Mouse (Mus musculus): ENCODE measurements around the gene Vsig8. TPM values are rescaled to one million over a fixed set of nuclear protein-coding genes. Genes with fewer than 3 reads are reported as not detected.

The Vsig8 gene
- polyA plus RNA-seq, 1 experiment from 2014 or later: 0.05 TPM

- no peaks in the 10 kb centered on the region for H3K4me1 ChIP-seq (ENCODE audit: control insufficient read depth, low read depth, low read length)
- no peak overlapping the region for H3K4me2 ChIP-seq (ENCODE audit: low read depth, low read length)
- no peaks in the 10 kb centered on the region for H3K36me3 ChIP-seq (ENCODE audit: control insufficient read depth, insufficient read depth)
- no peak overlapping the region for H3K4me3 ChIP-seq (ENCODE audit: low read depth, low read length)
- H3K27me3 ChIP-seq (ENCODE audit: control insufficient read depth, insufficient read depth, low read depth, low read length): peaks cover 3% of the 10 kb centered on the region; the same call in 1 of the 2 replicates
- ATAC-seq (ENCODE audit: low read depth): no peak
- H3K9ac ChIP-seq (ENCODE audit: low read depth, low read length): no peak overlapping the region
- WGBS (ENCODE audit: insufficient replicate concordance): 56% methylated on average over 6 of the region's 6 CpGs
- no peaks in the 10 kb centered on the region for H3K9me3 ChIP-seq (replicated peaks; ENCODE audit: control insufficient read depth, low read length)
- no peak overlapping the region for H3K27ac ChIP-seq (ENCODE audit: low read length)
These were observed 15.9 kb upstream of the Vsig8 start for GRCm38 (mm10) chr1:172539827-172540226.

GRCm38 (mm10) chr1:172540283-172540820, 15.4 kb upstream of the Vsig8 start:
- no peak overlapping the region for H3K27ac ChIP-seq (ENCODE audit: low read length)
- WGBS (ENCODE audit: insufficient replicate concordance): 55% methylated on average over 11 of the region's 11 CpGs
- no peak for ATAC-seq (ENCODE audit: low read depth)
- no peaks in the 10 kb centered on the region for H3K4me1 ChIP-seq (ENCODE audit: control insufficient read depth, low read depth, low read length)
- no peak overlapping the region for H3K4me2 ChIP-seq (ENCODE audit: low read depth, low read length)
- H3K9ac ChIP-seq (ENCODE audit: low read depth, low read length): no peak overlapping the region
- no peaks in the 10 kb centered on the region for H3K36me3 ChIP-seq (ENCODE audit: control insufficient read depth, insufficient read depth)
- H3K27me3 ChIP-seq (ENCODE audit: control insufficient read depth, insufficient read depth, low read depth, low read length): peaks cover 3% of the 10 kb centered on the region; the same call in 1 of the 2 replicates
- no peaks in the 10 kb centered on the region for H3K9me3 ChIP-seq (replicated peaks; ENCODE audit: control insufficient read depth, low read length)
- H3K4me3 ChIP-seq (ENCODE audit: low read depth, low read length): no peak overlapping the region

DNA sequence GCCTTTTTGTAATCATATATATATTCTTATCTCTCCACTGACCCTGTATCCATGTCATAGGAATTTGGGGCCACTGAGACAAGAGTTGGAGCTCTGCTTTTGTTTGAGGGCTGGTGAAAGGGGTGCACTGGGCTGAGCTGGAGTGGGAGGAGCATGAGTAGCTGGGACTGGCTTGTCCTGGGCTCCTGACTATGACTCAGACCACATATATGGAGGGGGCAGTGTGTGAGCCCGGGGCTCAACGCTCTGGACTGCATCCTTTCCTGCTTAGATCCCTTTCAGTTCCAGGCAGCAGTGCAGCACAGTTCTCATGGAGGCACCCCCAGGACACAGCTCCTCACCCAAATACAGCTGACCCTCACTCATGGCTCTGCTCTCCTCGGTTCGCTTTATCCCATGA, 9.7 kb upstream of the Vsig8 start:
- Histone ChIP-seq H3K27ac (ENCODE audit: low read length) (no peak overlapping the region), H3K9me3 (replicated peaks; ENCODE audit: control insufficient read depth, low read length) (no peaks in the 10 kb centered on the region), H3K27me3 (ENCODE audit: control insufficient read depth, insufficient read depth, low read depth, low read length) (peaks cover 13% of the 10 kb centered on the region), H3K4me3 (ENCODE audit: low read depth, low read length) (no peak overlapping the region), H3K36me3 (ENCODE audit: control insufficient read depth, insufficient read depth) (no peaks in the 10 kb centered on the region), H3K4me1 (ENCODE audit: control insufficient read depth, low read depth, low read length) (peaks cover 3% of the 10 kb centered on the region; the same call in 1 of the 2 replicates), H3K4me2 (ENCODE audit: low read depth, low read length) (no peak overlapping the region), H3K9ac (ENCODE audit: low read depth, low read length) (no peak overlapping the region)
- ATAC-seq (ENCODE audit: low read depth): no peak
- WGBS (ENCODE audit: insufficient replicate concordance): 59% methylated on average over 4 of the region's 4 CpGs

DNA sequence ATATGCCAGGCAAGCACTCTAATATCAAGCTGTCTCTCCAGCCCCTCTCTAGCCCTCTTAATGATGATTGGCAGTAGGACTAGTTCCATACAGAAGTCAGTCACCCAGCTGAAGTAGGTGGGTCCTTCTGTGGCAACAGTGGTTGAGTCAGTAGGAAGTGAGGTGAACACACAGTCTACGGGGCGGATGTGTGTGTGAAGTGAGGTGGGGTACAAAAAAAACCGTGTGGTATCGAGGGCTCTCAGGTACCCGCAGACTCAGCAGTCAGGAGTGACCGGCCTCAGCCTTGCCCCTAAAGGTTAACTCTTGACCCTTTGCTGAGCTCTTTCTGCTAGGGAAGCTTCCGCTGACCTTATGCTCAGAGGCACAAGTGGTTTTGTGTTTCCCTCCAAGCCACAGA, 7.2 kb upstream of the Vsig8 start:
- Histone ChIP-seq H3K9ac (ENCODE audit: low read depth, low read length) (no peak overlapping the region), H3K36me3 (ENCODE audit: control insufficient read depth, insufficient read depth) (no peaks in the 10 kb centered on the region), H3K4me2 (ENCODE audit: low read depth, low read length) (no peak overlapping the region), H3K27me3 (ENCODE audit: control insufficient read depth, insufficient read depth, low read depth, low read length) (peaks cover 11% of the 10 kb centered on the region), H3K4me1 (ENCODE audit: control insufficient read depth, low read depth, low read length) (peaks cover 3% of the 10 kb centered on the region; the same call in 1 of the 2 replicates), H3K4me3 (ENCODE audit: low read depth, low read length) (no peak overlapping the region), H3K27ac (ENCODE audit: low read length) (no peak overlapping the region), H3K9me3 (replicated peaks; ENCODE audit: control insufficient read depth, low read length) (no peaks in the 10 kb centered on the region)
- WGBS (ENCODE audit: insufficient replicate concordance): 15% methylated on average over 7 of the region's 7 CpGs
- ATAC-seq (ENCODE audit: low read depth): peak; percentile 33; the same call in 1 of the 2 replicates

GRCm38 (mm10) chr1:172549314-172549713, 6.4 kb upstream of the Vsig8 start:
- H3K36me3 ChIP-seq (ENCODE audit: control insufficient read depth, insufficient read depth): no peaks in the 10 kb centered on the region
- H3K9me3 ChIP-seq (replicated peaks; ENCODE audit: control insufficient read depth, low read length): no peaks in the 10 kb centered on the region
- H3K27me3 ChIP-seq (ENCODE audit: control insufficient read depth, insufficient read depth, low read depth, low read length): peaks cover 11% of the 10 kb centered on the region
- peak overlapping the region; percentile 48 for H3K4me3 ChIP-seq (ENCODE audit: low read depth, low read length)
- peak overlapping the region; percentile 16; the same call in 1 of the 2 replicates for H3K9ac ChIP-seq (ENCODE audit: low read depth, low read length)
- 12% methylated on average over 2 of the region's 2 CpGs for whole genome bisulfite sequencing (ENCODE audit: insufficient replicate concordance)
- peak overlapping the region; percentile 34; the same call in 1 of the 2 replicates for H3K27ac ChIP-seq (ENCODE audit: low read length)
- ATAC-seq (ENCODE audit: low read depth): no peak
- 0 out of 2 replicates have a peak overlapping the region, but pooled peaks have one; percentile 21 for H3K4me2 ChIP-seq (ENCODE audit: low read depth, low read length)
- H3K4me1 ChIP-seq (ENCODE audit: control insufficient read depth, low read depth, low read length): peaks cover 3% of the 10 kb centered on the region; the same call in 1 of the 2 replicates

DNA sequence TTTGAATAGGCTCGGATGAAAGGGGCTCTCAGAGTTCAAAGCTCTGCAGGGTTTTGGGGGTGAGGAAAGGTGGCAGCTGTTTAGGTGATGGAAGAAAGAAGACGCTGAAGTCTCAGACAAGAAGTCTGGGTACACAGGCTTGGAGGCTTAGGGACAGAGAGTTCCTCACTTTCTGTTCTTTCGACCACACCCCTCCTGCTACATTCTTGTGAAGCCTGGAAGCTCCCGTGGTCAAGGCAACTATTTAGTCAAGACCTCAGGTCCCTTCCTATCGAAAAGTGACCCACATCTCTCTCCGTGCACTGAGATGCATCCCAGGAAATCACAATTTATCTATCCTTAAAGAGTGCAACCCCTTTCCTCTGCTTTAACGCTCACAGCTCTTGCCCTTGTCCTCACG, 6.0 kb upstream of the Vsig8 start:
- peak overlapping the region; percentile 34 for H3K27ac ChIP-seq (ENCODE audit: low read length)
- H3K27me3 ChIP-seq (ENCODE audit: control insufficient read depth, insufficient read depth, low read depth, low read length): peaks cover 11% of the 10 kb centered on the region
- ATAC-seq (ENCODE audit: low read depth): no peak
- no peaks in the 10 kb centered on the region for H3K9me3 ChIP-seq (replicated peaks; ENCODE audit: control insufficient read depth, low read length)
- 5% methylated on average over 8 of the region's 8 CpGs for WGBS (ENCODE audit: insufficient replicate concordance)
- peak overlapping the region; percentile 16; the same call in 1 of the 2 replicates for H3K9ac ChIP-seq (ENCODE audit: low read depth, low read length)
- H3K4me1 ChIP-seq (ENCODE audit: control insufficient read depth, low read depth, low read length): peaks cover 3% of the 10 kb centered on the region; the same call in 1 of the 2 replicates
- peak overlapping the region; percentile 48 for H3K4me3 ChIP-seq (ENCODE audit: low read depth, low read length)
- H3K36me3 ChIP-seq (ENCODE audit: control insufficient read depth, insufficient read depth): no peaks in the 10 kb centered on the region
- H3K4me2 ChIP-seq (ENCODE audit: low read depth, low read length): peak overlapping the region; percentile 21; the same call in 1 of the 2 replicates

- peak overlapping the region; percentile 21; the same call in 1 of the 2 replicates for H3K4me2 ChIP-seq (ENCODE audit: low read depth, low read length)
- H3K9ac ChIP-seq (ENCODE audit: low read depth, low read length): no peak overlapping the region
- no peaks in the 10 kb centered on the region for H3K9me3 ChIP-seq (replicated peaks; ENCODE audit: control insufficient read depth, low read length)
- no peaks in the 10 kb centered on the region for H3K36me3 ChIP-seq (ENCODE audit: control insufficient read depth, insufficient read depth)
- peaks cover 3% of the 10 kb centered on the region; the same call in 1 of the 2 replicates for H3K4me1 ChIP-seq (ENCODE audit: control insufficient read depth, low read depth, low read length)
- peak; percentile 47 for ATAC-seq (ENCODE audit: low read depth)
- H3K27me3 ChIP-seq (ENCODE audit: control insufficient read depth, insufficient read depth, low read depth, low read length): peaks cover 11% of the 10 kb centered on the region
- H3K27ac ChIP-seq (ENCODE audit: low read length): no peak overlapping the region
- H3K4me3 ChIP-seq (ENCODE audit: low read depth, low read length): peak overlapping the region; percentile 48
- WGBS (ENCODE audit: insufficient replicate concordance): 0% methylated on average over 8 of the region's 8 CpGs
These were observed 5.2 kb upstream of the Vsig8 start for GRCm38 (mm10) chr1:172550551-172550951.

- ATAC-seq (ENCODE audit: low read depth): no peak
- no peaks in the 10 kb centered on the region for H3K9me3 ChIP-seq (replicated peaks; ENCODE audit: control insufficient read depth, low read length)
- no peak overlapping the region for H3K9ac ChIP-seq (ENCODE audit: low read depth, low read length)
- no peak overlapping the region for H3K27ac ChIP-seq (ENCODE audit: low read length)
- H3K4me3 ChIP-seq (ENCODE audit: low read depth, low read length): no peak overlapping the region
- no peaks in the 10 kb centered on the region for H3K36me3 ChIP-seq (ENCODE audit: control insufficient read depth, insufficient read depth)
- H3K27me3 ChIP-seq (ENCODE audit: control insufficient read depth, insufficient read depth, low read depth, low read length): peaks cover 11% of the 10 kb centered on the region
- peaks cover 3% of the 10 kb centered on the region; the same call in 1 of the 2 replicates for H3K4me1 ChIP-seq (ENCODE audit: control insufficient read depth, low read depth, low read length)
- no peak overlapping the region for H3K4me2 ChIP-seq (ENCODE audit: low read depth, low read length)
- WGBS (ENCODE audit: insufficient replicate concordance): 40% methylated on average over 7 of the region's 7 CpGs
These were observed 4.7 kb upstream of the Vsig8 start for GRCm38 (mm10) chr1:172551009-172551408.

- H3K27ac ChIP-seq (ENCODE audit: low read length): no peak overlapping the region
- H3K4me3 ChIP-seq (ENCODE audit: low read depth, low read length): no peak overlapping the region
- no peak overlapping the region for H3K9ac ChIP-seq (ENCODE audit: low read depth, low read length)
- no peak overlapping the region for H3K4me2 ChIP-seq (ENCODE audit: low read depth, low read length)
- peaks cover 3% of the 10 kb centered on the region; the same call in 1 of the 2 replicates for H3K4me1 ChIP-seq (ENCODE audit: control insufficient read depth, low read depth, low read length)
- 31% methylated on average over 1 of the region's 1 CpGs for WGBS (ENCODE audit: insufficient replicate concordance)
- peaks cover 11% of the 10 kb centered on the region for H3K27me3 ChIP-seq (ENCODE audit: control insufficient read depth, insufficient read depth, low read depth, low read length)
- no peaks in the 10 kb centered on the region for H3K9me3 ChIP-seq (replicated peaks; ENCODE audit: control insufficient read depth, low read length)
- ATAC-seq (ENCODE audit: low read depth): no peak
- H3K36me3 ChIP-seq (ENCODE audit: control insufficient read depth, insufficient read depth): no peaks in the 10 kb centered on the region
These were observed 3.1 kb upstream of the Vsig8 start for GRCm38 (mm10) chr1:172552623-172553022.
